Mouse (Mus musculus) megakaryocyte, adult 5-6 weeks (primary cell): ENCODE data around the gene Ddias. TPM values are rescaled to one million over a fixed set of nuclear protein-coding genes. Genes with fewer than 3 reads are reported as not detected.

Source experiments
- ATAC-seq: 2 replicates; pipeline ENCODE4 v1.8.0; 2016; ENCODE audit warnings: mild to moderate bottlenecking, inconsistent platforms; ENCODE audit not compliant: poor library complexity, severe bottlenecking
- total RNA-seq, 2 experiments: library from RNA; stranded (forward) in 1 of 2; stranded (reverse) in 1 of 2; fragments of 153-499, 151-499 nt in 1 of 2; fragments of 221-1000, 200-1000 nt in 1 of 2; gene quantifications; 2 replicates each; pipeline versions ENCODE4 v1.2.3 to v1.2.4; 2015 to 2017

Ddias gene
- total RNA-seq, 2 experiments from 2014 or later: 12.7 to 15.2 TPM

GRCm38 (mm10) chr7:92870161-92870560 is 3.9 kb downstream of the Ddias start:
- no peak for ATAC-seq

DNA sequence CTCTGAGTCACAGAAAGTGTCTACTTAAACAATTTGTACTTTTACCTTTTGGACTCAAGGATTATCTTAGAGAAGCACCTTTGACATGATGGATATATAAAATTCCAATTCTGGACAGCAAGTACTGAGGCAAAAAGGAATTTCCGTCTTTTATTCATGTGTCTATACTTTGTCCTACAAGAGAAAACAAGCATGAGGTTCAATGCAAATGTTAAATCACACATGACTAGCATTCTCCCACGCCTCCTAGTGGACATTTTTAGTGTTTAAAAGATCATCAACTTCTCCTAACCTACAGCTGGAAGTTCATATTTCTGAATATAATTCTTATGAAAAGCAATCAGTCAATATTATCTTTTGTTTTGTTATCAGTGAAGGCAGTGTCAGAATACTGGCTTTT is 7.5 kb downstream of the Ddias start:
- peak; percentile 72 for ATAC-seq

- no peak for ATAC-seq
Observed at GRCm38 (mm10) chr7:92848246-92848645, 25.8 kb downstream of the Ddias start.

- ATAC-seq: no peak
Observed at GRCm38 (mm10) chr7:92842254-92842653, 31.8 kb downstream of the Ddias start.

- ATAC-seq: no peak
Observed at GRCm38 (mm10) chr7:92837907-92838306, 36.1 kb downstream of the Ddias start.

DNA sequence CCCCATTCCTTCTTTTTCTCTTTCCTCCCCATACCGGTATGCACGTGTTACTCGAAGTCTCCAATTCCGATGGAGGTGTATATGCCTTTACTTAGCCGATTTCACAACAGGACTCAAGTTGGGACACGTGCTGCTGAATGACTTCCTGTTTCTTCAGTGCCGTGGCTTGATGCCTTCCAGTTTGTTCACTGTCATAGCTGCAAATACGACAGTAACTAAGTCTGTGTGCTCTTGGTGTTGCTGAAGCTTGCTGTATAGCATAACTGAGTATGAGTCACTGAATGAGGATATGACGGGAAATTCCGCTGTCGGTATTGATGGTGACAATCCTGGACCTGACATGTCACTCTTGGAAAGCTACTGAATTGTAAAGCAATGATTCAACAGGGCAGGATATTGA is 36.8 kb downstream of the Ddias start:
- ATAC-seq: peak; percentile 92

DNA sequence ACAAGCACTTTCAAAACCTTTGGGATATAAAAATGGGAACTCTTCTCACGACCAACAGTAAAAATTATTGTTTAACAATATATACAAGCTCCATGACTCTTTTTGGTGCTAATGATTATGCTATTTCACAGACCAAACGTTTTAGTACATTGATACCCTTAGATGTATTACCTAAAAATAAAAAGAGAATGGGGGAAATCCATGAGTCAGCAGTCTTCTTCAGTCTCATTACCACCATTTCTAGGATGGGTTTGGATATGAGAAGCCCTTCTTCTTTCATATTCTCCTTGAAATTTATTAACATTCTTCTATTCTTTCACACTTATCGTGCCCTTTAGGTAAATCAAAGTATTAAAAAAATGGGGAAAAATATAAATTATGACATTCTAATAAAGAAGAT is 37.6 kb downstream of the Ddias start:
- no peak for ATAC-seq

DNA sequence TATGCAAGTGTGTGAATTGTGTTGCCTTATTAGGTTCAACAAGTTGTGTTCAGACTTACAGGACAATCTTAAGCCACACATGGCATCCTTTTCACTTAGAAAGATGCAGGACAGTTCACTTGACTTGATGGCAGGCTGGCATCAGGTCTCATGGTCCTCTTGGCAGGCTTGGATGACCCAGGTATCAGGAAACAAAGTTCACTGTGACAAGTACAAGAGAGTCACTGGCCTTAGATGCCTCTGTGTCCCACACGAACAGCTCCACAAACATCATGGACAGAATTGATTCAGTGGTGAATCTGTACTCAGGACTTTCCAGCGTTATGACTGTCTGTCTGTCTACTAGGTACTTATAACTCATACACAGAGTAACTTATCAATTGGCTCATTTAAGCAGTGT is 39.7 kb downstream of the Ddias start:
- no peak for ATAC-seq

DNA sequence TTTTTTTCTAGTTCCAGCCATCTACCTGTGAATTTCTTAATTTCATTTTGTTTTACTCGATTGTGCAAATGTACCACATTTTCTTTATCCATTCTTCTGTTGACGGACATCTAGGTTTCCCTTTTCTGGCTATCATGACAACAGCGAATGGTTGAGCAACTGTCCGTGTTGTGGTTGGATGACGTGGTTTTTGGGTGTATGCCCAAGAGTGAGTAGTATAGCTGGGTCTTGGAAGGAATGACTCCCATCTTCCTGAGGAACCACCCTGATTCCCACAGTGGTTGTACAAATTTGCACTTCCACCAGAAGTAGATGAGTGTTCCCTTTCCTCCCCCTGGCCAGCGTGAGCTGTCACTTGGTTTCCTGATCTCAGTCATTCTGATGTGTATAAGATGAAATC is 41.7 kb downstream of the Ddias start:
- ATAC-seq: peak; percentile 76

DNA sequence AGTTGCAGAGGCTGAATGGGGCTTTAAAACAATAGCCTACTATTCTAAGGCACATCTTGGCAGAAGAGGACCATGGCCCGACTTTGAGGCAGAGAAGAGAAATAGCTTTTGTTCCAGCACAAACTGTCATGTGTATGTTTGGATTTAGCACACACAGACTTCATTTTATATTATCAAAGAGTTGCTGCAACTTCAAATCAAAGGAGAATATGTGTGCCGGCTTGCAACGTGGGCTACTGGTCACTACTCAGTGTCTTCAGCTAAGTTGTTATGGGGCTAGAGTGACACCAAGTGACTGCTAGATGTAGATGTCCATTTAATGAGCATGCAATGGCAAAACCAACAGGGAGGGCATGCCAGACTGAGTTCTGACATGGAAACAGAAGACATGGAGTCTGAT is 46.1 kb downstream of the Ddias start:
- ATAC-seq: no peak

DNA sequence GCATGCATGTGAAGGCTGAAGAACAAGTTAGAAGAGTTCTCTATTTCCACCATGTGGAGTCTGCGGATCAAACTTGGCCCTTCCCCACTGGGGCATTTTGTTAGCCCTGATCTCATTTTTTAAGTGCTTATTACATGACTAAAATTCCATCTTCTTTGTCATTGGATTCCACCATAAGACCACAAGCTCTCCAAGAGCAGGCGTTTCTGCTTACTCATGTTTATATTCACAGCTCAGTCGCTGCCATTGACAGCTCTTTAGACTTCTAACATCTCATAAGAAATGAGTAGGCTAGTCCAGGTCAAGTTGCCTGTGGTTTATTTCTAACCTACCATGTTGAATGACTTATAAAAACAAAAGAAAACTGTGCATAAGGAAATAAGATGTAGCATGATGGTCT is 47.8 kb downstream of the Ddias start:
- ATAC-seq: no peak

DNA sequence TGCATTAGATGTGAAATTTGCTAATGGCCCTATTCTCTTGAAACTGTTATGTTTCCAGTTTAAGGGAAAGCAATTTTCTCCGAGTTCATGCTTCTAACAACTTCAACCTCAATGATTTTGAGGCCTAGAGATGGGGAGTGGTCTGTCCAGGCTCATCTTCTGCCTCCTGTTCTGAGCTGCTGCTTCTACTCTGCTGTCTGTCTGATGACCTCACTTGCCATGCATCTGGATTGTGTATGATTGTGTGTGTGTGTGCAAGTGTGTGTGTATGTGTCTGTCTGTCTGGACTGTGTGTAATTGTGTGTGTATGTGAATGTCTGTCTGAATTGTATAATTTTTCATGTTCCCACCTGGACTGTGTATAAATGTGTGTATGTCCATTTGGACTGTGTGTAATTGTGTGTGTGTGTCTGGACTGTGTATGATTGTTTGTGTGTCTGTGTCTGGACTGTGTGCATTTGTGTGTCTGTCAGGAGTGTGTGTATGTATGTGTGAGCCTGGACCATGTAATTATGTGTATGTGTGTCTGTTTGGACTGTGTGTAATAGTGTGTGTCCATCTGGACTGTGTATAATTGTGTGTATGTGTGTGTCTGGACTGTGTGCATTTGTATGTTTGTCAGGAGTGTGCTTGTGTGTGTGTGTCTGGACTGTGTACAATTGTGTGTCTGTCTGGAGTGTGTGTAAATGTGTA is 51.5 kb downstream of the Ddias start:
- no peak for ATAC-seq

DNA sequence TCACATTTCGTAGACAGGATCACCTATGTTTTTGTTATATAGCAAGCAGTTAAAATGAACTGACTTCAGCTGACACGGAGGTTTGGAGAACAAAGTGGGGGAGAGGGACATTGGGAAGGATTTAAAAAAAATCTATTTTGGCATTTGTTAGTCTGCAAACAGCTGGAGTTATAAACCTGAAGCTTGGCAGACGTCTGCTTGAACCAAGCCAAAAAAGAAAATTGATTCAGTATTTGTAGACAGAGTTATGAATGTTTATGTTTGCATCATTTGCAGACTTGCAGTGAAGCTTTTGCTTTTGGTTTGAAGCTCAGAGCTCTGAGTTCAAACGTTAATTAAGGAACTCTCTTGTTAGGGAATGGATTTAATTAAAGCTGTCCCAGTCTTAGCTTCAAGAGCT is 52.2 kb downstream of the Ddias start:
- no peak for ATAC-seq

DNA sequence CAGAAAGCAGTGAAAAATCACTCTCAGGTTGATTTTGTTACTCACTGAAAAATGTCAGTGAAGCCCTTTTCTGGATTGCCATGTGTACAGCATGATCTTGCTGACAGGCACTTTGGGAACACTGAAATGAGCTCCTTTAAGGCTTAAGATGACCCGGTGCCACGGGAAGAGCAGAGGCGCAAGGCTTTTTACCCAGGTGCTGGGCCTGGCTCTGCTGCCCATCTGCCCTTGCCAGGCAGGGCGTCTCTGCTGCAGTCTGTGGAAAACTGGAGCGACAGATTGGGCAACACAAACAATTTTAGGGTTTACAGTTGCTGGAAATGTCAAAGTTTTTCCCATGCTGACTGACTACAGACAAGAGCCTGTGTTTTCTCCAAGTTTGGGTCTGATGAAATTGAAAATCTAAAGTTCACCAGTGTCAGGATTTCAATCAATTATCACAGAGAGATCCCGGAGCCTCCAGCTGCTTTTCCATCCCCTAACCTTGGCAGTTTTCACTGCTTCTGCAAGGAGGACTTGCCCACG is 53.0 kb downstream of the Ddias start:
- ATAC-seq: no peak

GRCm38 (mm10) chr7:92820410-92820809 is 53.6 kb downstream of the Ddias start:
- no peak for ATAC-seq

DNA sequence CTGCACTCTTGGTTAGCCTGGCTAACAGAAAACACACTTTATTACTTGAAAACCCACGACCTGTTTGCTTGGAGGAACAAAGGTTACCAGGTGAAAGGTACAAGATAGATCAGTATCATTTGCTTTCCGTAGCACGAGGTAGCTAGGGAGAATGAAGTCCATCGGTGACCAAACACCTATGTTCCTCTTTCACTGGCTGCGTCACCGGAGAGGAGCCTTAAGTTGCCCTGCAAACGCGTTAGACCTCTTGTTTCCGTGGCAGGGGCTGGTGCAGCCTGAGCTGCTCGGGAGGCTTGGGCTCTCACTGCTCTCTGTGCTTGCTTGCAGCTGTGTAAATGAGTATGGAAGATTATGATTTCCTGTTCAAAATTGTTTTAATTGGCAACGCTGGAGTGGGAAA is 54.4 kb downstream of the Ddias start:
- ATAC-seq: no peak

- no peak for ATAC-seq
Observed at GRCm38 (mm10) chr7:92817886-92818285, 56.2 kb downstream of the Ddias start.

GRCm38 (mm10) chr7:92817242-92817641 is 56.8 kb downstream of the Ddias start:
- ATAC-seq: peak; percentile 52; the same call in 1 of the 2 replicates

DNA sequence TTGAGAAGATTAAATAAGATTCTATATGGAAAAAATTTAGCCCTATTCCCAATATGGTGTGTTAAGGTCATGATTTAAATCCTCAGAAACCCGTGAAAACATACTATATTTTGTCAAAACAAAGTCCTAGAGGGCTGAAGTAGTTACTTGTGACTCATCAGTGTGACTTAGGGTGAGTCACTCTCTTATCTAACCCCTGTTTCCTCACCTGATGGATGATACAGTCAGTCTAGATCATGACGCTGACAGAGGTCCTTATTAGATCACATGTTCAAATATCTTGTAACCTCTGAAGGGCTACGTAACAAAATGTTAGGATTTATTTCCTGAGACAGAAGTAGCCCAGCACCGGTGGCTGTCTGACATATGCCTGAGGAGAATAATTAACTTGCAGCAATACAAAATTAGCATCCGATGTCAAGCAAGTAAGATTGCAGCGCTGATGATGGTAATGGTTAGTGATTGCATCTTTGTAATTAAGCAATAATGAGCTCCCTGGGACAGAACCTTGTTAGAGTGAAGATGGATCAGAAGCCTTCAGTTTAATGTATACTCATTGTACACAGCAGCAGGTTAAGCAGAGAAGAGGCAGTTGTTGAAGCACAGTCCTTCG is 62.3 kb downstream of the Ddias start:
- ATAC-seq: peak; percentile 71
